Mouse (Mus musculus): Measurements from ENCODE around the gene Dgkq.

- TF ChIP-seq CTCF (IDR thresholded peaks at IDR 0.05; ENCODE audit: borderline replicate concordance, extremely low read depth, insufficient read depth, insufficient read length) = no peak
- no peak for TF ChIP-seq POLR2A (IDR thresholded peaks at IDR 0.05; ENCODE audit: borderline replicate concordance, extremely low read depth, insufficient read depth, insufficient read length, poor library complexity, severe bottlenecking)
Observed at GRCm38 (mm10) chr5:108669986-108670385, 514 bp upstream of the Dgkq start.
